Mouse (Mus musculus) gastrocnemius, postnatal 25 days (tissue): ENCODE results near the gene Slc2a13. TPM values are rescaled to one million over a fixed set of nuclear protein-coding genes. Genes with fewer than 3 reads are reported as not detected.

ENCODE experiments used
- DNase-seq: peaks from one replicate; pipeline ENCODE4 v3.0.0; 2022
- total RNA-seq, 2 experiments: library from RNA; stranded (reverse); gene quantifications; 1 replicate in 1 of 2; 2 replicates in 1 of 2; pipeline ENCODE4 v1.2.3; 2021

Slc2a13 gene
- total RNA-seq, 2 experiments from 2014 or later: 1.2 to 1.6 TPM

DNA sequence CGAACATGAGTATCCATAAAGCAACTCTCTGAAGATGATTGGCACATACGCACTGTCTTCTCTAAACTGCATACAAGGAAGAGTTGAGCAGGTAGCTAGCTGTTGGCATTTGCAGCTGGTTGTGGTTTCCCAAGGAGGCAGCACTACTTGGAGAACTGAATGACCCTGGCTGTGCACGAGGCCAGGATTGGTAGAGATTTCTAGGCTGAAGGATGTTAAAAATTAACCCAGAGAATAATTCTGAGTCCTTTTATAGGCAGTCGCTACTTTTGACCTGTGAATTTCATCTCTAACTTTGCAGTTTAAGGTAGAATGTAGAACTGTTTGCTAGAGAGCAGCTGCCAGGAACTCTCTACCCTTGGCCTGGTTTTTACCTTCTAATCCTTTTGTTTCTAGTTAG is 304.5 kb downstream of the Slc2a13 start:
- no peak for DNase-seq

DNA sequence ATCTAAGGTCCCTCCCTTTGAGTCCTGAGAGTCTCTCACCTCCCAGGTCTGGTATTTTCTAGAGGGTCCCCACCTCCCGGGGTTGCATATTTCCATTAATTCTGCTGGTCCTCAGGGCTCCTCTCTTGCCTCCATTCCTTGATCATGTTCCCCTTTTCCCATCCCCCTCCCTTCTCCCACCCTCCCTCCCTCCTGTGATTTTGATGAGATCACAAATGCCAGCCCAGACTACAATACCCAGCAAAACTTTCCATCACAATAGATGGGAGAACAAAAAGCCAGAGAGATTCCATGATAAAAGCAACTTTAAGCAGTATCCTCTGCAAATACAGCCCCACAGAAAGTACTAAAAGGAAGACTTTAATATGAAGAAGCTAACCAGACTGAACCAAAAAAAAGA is 309.1 kb downstream of the Slc2a13 start:
- no peak for DNase-seq

DNA sequence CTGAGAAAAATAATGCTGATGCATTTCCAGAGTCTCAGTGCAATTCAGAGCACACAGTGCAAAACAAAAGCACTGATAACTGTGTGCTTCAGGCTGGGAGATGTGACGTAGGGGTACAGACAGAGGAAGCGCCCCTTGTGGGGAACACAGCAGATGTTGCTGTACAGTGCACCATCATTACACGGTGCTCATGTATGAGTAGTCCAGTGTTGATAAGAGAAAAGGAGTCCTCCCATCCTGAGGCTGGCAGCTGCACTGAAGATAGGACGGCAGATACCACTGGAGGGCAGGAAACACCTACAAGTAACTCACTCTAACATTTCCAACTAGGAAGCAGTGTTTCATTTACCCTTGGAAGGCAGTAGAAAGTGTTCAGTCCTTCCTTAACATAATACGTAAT is 312.5 kb downstream of the Slc2a13 start:
- DNase-seq: no peak

DNA sequence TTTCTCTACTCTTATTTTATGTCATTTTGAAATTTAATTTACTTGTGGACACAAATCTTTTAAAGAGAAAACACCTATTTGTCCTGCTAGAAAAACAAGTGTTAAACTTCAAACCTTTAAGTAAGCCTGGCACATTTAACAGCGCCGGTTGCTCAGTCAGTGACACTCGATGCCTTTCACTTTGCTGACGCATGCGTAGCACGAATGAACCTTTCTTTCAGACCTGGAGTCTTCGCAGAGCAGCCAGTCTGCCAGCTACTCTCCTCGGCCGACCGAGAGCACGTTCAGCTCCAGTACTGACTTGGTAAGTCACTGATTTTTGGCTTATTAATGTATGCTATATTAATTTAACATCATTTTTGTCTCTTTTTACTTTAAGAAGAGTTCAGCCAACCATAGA is 315.9 kb downstream of the Slc2a13 start:
- peak; percentile 49 for DNase-seq

DNA sequence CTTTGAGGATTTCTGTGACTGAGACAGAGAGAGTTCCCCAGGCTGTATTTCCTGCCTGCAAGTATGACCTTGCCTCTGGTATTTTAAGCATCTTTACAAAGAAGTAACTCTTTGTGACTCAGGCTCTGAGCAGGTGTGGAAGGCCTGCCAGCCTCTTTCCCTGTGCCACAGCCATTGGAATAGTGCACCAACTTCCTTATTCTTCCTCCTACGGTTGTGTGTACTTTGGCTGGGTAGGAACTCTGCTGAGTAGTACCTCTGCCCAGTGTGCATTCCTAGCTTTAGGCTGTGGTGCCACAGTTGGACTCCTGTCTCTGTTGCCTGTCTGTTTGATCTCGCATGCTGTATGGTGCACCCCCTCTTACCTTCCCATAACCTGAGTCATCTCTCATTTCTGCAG is 317.8 kb downstream of the Slc2a13 start:
- DNase-seq: no peak

DNA sequence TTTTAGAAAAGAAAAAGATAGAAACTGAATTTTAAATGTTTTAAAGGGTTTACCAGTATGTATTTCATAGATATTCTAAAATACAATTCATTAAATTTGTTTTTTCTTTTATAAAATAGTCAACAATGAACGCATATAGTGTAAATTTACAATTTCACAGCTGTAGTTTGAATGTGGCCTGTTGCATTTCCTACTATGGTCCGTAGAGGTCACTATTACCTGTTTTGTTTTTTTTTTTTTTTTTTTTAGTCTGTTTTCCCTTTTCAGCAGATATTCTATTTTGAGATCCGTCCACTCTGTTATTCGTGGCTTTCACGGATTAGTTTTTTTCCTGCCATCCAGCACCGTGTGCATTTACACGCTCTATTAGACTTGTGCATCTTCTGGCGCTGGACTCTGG is 320.1 kb downstream of the Slc2a13 start:
- DNase-seq: no peak

DNA sequence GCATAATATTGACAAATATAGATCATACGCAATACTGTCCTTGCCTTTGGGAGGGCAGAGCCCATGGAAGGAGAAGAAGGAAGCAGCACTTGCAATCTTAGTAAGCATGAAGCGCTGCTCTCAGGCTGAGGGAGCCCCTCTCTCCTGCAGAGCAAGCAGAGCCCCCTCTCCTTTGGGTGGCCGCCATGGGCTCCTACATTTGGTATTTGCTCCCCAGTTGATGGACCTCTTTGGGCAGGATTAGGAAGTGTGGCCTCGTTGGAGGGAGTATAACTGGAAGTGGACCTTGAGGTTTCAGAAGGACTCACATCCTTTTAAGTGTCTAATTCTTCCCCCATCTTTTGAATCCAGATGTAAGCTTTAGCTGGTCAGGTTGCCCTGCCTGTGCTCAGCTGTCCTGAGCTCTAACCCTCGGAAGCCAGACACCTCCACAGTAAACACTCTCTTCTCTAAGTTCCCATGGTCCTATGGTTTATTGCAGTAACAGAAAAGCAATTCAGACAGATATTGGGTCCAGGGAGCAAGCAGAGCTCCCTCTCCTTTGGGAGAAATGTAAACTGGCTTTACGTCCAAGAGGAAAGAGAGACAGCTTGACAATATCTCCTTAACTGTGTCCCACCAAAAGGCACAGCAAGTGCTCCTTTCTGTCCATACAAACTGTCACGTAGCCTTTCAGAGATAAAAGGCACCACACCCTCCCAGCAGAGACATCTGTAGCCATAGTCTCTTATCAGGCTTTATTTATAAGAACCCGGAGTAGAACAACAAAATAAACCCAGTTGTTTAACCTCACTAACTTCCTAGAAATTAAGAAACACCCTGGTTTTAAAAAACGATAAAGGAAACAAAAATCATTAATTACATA is 321.3 kb downstream of the Slc2a13 start:
- DNase-seq: no peak

DNA sequence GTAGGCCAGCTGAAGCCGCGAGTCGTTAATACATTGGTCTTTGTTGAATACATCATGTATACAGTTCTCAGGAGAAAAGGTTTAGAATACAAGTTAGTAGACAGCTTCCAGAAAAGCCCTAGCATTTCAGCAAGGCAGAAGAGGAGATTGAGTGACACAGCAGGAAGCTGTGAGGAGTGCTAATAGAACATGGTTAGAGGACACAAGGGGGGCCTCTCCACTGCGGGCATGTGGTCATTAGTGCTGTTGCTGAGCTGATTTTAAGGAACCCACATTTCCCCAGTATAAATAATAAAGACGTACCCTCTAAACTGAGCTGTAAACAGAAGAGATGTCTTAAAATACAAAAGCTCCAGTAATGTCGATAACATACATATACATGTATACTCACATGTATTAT is 322.2 kb downstream of the Slc2a13 start:
- DNase-seq: no peak

DNA sequence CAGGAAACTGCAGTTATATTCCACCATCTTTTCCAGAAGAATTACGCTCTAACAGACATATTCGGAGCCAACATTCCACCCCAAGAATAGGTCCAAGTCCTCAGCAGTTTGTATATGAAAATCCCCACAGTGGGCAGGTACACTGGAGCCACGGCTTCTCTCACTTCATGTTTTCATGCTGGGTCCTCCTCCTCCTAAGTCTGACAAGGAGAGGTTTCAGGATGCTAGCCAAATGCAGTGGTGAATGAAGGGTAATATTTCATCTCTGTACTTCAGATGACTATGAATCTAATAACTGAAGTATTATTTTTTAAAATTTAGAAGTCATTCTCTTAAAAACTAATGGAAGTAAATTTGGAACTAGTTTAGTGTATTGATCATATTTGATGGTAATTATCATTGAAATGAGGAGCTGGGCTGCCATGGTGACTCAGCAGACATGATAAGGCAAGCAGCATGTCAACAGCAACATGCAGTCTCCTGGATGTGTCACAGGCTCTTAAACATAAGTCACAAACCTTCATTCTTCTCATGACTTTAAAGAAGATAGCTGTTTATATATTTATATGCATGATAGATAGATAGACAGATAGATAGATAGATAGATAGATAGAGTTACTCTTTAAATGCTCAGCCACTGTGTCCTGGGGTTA is 332.3 kb downstream of the Slc2a13 start:
- DNase-seq: no peak

DNA sequence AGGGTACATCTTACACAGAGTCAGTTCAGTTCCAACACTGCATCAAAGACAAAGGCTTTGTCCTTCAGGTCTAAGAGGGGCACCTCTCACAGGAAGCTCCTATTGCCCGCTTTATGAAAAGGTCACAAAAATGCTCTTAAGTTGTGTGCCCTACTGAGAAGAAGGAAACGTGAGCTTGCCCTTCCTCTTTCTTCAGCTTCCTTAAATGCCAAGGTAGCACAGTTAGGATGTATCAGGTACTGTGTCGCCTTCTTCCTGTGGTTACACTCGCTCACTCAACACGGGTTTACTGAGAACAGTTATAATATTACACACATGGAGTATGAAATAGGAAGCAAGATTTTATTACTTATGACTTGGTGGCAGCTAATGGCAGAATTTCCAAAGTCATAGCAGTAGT is 335.8 kb downstream of the Slc2a13 start:
- no peak for DNase-seq

Other genes with a start within 250 kb of the Slc2a13 start
- gene Lrrk2, start 99.9 kb upstream of the Slc2a13 start, total RNA-seq: 1 to 10 TPM; 4.8 to 5.4 TPM